Mouse (Mus musculus): ENCODE data around the gene Megf11. TPM values are rescaled to one million over a fixed set of nuclear protein-coding genes. Genes with fewer than 3 reads are reported as not detected.

Gene Megf11
- polyA plus RNA-seq, 1 experiment, result not detected

DNA sequence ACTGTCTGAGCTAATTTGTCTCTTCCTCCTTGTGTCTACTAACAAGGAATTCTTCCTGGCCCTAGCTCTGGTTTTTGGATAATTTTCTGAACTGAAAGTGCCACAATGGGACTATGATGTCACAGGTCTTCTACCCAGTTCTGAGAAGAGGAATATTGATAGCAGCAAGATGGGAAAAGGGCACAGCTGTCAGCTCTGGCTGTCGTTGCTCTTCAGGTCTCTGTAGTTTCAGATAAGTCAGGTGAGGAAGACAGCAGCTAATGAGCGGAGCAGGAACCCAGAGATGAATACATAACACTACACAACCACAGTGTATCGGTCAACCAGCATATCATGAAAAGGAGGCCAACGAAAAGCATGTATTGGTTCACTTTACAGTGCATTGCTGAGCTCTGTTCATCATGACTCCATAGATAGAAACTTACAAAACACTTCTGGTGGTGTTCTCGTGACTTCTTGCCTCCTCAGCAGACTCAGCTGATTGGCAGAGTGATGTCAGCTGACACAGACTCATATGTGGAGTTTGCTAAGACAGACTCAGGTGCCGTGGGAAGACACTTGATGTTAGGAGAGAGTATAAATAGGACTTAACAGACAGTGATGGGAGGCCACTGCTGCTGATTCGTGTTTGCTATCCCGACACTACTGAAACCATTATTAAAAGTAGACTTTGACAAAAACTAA lies 149.6 kb downstream of the Megf11 start:
- Histone ChIP-seq H3K4me1 (ENCODE audit: control insufficient read depth, insufficient read depth, insufficient read length, low read length) (no peaks in the 10 kb centered on the region), H3K27ac (replicated peaks; ENCODE audit: low read depth, low read length) (no peak overlapping the region), H3K4me3 (ENCODE audit: insufficient read depth, low read depth, low read length) (no peak overlapping the region)

DNA sequence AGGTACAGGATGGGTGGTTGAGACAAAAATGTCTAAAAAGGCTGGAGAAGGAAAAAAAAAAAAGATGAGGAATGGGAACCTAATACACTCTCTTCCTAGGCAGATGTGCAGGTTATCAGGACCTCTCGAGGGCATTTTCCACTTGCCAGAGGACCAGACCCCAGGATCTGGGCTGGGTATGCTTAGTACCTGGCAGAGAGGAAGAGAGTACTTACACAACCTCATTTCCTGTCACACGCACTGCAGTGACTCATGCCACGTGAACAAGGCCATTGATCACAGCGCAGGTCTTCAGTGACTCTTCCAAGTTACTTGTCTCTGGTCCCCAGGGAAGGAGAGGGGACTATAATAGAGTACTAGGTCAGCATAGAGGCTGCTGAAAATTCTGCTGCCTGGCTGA lies 152.4 kb downstream of the Megf11 start:
- H3K27ac ChIP-seq (replicated peaks; ENCODE audit: low read depth, low read length), result no peak overlapping the region
- no peak overlapping the region for H3K4me3 ChIP-seq (ENCODE audit: insufficient read depth, low read depth, low read length)
- no peaks in the 10 kb centered on the region for H3K4me1 ChIP-seq (ENCODE audit: control insufficient read depth, insufficient read depth, insufficient read length, low read length)

DNA sequence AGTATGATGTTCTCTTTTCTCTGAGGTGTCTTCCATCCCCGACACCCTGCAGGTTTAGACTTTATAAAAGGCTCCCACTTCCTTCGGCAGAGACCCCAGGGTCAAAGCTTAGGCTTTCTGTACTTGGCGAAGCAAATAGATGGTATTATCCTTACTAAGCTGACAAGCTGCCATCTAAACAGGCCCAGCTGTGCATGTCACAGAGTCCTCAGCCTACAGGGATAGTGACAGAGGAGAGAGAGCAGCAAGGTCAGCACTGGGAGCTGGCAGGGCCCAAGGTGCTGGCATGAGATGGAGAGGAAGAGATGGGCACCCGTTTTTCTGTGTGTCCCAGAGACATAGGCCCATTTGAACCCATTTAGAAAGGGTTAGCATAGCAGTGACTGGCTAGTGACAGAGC lies 156.8 kb downstream of the Megf11 start:
- Histone ChIP-seq H3K4me1 (ENCODE audit: control insufficient read depth, insufficient read depth, insufficient read length, low read length) (no peaks in the 10 kb centered on the region), H3K4me3 (ENCODE audit: insufficient read depth, low read depth, low read length) (no peak overlapping the region), H3K27ac (replicated peaks; ENCODE audit: low read depth, low read length) (no peak overlapping the region)

DNA sequence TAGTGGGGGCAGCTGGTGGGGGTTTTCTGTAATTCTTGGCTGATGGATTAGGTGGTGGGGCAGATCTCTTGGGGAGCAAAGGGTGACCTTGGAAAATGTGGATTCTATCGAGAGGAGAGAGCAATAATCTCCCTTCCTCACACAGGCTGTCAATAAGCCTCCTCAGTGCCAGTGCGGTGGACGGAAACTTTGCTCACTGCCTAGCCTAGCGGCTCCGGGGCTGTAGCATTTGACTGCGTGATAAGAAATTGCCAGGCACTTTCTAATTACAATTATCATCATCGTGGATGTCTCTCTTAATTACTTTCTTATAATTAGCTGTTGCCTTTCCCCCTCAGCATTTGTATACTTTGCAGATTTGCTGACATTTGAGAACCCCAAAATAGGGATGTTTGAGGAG lies 157.7 kb downstream of the Megf11 start:
- Histone ChIP-seq H3K4me3 (ENCODE audit: insufficient read depth, low read depth, low read length) (no peak overlapping the region), H3K4me1 (ENCODE audit: control insufficient read depth, insufficient read depth, insufficient read length, low read length) (no peaks in the 10 kb centered on the region), H3K27ac (replicated peaks; ENCODE audit: low read depth, low read length) (no peak overlapping the region)

DNA sequence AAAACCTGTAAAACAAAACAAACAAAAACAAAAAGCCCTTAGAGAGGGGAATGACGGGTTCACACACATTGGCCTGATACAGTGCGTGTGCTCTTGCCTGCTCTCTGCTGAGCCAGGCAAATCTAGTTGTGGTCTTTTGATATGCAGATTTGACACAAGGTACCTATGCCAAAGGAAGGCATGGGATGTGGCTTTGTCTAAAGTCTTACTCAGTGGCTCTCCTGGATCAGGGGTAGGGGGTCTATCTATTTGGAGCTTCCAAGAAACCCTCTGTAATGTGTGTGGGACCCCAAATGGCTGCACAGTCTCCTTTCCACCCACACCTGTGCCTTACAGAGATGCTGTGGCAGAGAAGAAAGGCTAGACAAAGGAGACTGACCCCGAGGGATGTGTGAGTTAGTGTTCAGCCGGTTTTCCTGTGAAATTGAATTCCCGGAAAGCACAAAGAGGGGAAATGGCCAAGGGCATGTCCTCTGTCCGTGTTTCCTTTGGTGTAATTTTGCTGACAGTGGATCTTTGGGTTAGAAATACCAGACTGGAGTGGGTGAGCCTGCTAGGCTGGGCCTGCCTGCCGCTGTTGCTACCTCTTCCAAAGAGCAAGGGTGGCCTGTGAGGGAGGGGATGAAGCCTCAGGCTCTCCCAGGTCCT lies 161.0 kb downstream of the Megf11 start:
- no peak overlapping the region for H3K27ac ChIP-seq (replicated peaks; ENCODE audit: low read depth, low read length)
- H3K4me3 ChIP-seq (ENCODE audit: insufficient read depth, low read depth, low read length), result no peak overlapping the region
- H3K4me1 ChIP-seq (ENCODE audit: control insufficient read depth, insufficient read depth, insufficient read length, low read length), result 0 out of 2 replicates have a peak, but pooled peaks cover 3% of the 10 kb centered on the region

DNA sequence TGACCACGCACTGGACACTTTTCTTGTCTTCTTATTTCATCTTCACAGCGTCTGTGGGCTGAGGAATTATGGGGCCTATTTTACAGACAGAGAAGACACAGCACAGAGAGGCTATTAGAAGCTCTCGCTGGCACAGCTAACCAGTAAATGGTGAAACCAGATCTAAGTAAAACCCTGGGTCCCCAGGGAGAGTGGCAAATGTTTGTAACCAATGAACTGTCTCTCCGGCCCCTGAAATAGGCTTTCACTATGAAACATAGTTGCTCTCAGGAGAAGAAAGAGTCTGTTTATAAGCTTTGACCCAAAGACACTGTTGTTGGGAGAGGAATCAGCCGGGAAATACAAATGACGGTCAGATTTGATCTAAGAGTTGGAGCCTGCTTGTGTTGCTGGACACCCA lies 162.9 kb downstream of the Megf11 start:
- Histone ChIP-seq H3K4me3 (ENCODE audit: insufficient read depth, low read depth, low read length) (no peak overlapping the region), H3K27ac (replicated peaks; ENCODE audit: low read depth, low read length) (no peak overlapping the region), H3K4me1 (ENCODE audit: control insufficient read depth, insufficient read depth, insufficient read length, low read length) (0 out of 2 replicates have a peak, but pooled peaks cover 3% of the 10 kb centered on the region)

DNA sequence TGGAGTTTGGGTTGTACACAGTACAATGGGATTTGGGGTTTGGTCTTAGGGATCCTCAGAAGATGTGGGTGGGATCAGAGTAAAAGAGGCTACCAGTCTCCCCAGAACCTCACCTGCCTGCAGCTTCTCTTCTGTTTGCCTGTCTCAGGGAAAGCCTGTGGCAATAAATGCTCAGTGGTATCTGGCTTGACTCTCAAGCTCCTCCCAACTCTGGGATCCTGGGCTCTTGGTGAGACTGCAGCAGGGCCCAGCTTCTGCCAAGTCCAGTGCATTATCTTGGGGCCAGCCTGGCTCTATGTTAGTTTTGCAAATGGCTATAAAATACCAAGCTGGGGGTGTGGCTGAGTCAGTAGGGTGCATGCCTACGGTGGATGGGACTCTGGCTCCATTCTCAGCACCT lies 165.9 kb downstream of the Megf11 start:
- Histone ChIP-seq H3K27ac (replicated peaks; ENCODE audit: low read depth, low read length) (no peak overlapping the region), H3K4me3 (ENCODE audit: insufficient read depth, low read depth, low read length) (no peak overlapping the region)

DNA sequence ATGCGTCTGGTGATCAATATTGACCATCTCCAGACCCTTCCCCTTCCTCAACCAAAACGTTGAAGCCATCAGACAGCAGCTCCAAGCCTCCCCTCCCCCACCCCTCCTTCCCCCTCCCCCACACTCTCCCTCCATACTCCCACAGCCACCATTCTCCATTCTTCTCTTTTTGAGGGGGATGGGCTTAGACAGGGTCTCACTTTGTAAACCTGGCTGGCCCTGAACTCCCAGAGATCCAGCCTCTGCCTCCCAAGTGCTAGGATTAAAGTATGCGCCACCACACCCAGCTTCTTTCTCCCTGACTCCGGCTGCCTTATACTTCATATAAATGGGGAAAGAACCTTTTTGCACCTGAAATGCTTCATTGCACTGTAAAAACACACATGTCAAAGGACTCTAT lies 166.6 kb downstream of the Megf11 start:
- H3K4me3 ChIP-seq (ENCODE audit: insufficient read depth, low read depth, low read length), result no peak overlapping the region
- 0 out of 2 replicates have a peak, but pooled peaks cover 3% of the 10 kb centered on the region for H3K4me1 ChIP-seq (ENCODE audit: control insufficient read depth, insufficient read depth, insufficient read length, low read length)
- H3K27ac ChIP-seq (replicated peaks; ENCODE audit: low read depth, low read length), result no peak overlapping the region

More for the DNA sequence above, 165.9 kb downstream of the Megf11 start:
- 0 out of 2 replicates have a peak, but pooled peaks cover 3% of the 10 kb centered on the region for H3K4me1 ChIP-seq (ENCODE audit: control insufficient read depth, insufficient read depth, insufficient read length, low read length)

DNA sequence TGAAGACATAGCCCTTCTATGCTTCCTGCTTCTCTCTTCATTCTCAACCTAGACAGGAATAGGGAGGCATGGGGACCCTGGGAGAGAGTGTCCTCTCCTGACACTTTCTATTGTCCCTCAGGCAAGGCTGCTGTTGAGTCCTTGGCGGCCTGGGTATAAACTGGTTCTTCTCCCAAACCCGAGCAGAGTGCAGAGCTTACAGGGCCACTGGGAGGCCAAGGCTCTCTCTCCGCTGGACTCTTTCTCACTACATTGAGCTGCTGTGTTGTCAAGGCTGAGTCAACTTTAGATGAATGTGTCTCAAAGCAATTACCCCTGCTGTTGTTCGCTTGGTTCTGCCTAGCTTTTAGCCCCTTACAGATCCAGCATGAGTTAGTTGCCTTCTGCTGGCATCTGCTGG lies 168.0 kb downstream of the Megf11 start:
- peaks cover 8% of the 10 kb centered on the region; the same call in 1 of the 2 replicates for H3K4me1 ChIP-seq (ENCODE audit: control insufficient read depth, insufficient read depth, insufficient read length, low read length)
- H3K27ac ChIP-seq (replicated peaks; ENCODE audit: low read depth, low read length), result no peak overlapping the region
- H3K4me3 ChIP-seq (ENCODE audit: insufficient read depth, low read depth, low read length), result no peak overlapping the region

DNA sequence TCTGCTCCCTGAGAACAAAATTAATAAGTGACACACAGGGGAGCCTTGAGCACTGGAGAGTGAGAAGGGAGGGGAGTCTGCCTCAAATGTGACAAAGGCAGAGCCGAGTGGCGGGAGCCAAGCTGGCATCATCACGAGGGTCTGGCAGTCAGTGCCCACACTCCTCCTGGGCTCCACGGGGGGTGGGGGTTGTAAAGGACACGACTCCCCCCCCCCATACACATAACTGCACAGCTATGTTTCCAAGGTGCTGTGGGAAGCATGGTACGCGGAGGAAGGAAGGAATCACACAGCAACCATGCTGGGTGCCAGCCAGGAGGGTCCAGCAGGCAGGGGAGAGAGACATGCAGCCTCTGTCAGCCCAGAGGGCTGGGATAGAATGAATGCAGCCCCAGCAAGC lies 170.2 kb downstream of the Megf11 start:
- Histone ChIP-seq H3K27ac (replicated peaks; ENCODE audit: low read depth, low read length) (no peak overlapping the region), H3K4me1 (ENCODE audit: control insufficient read depth, insufficient read depth, insufficient read length, low read length) (peaks cover 5% of the 10 kb centered on the region; the same call in 1 of the 2 replicates), H3K4me3 (ENCODE audit: insufficient read depth, low read depth, low read length) (no peak overlapping the region)

DNA sequence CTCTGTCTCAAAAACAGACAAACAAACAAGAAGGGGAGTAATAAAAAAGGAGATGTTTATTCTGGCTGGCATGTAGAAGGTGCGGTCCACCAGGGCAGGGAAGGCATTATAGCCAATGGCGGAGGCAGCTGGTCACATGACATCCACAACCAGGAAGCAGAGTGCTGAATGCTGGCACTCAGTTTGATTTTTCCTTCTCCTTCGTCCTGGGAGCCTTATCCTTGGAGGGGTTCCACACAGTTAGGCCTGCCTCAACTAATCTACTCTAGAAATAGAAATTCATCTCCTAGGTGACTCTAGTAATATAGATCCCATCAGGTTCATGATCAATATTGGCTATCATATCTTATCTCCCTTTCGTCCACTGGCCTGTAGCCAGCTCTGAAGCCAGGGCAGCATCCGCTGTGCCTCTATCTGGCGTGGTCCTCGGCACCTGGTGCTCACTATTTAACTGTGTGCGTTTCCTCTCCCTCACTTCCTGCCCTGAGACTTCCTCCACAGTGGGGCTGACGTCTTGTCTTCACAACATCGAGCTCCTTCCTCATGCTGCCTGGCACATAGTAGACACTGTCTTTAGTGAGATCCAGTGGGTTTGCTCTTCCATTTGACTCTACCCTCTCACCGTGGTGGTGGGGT lies 171.8 kb downstream of the Megf11 start:
- Histone ChIP-seq H3K4me3 (ENCODE audit: insufficient read depth, low read depth, low read length) (no peak overlapping the region), H3K27ac (replicated peaks; ENCODE audit: low read depth, low read length) (no peak overlapping the region), H3K4me1 (ENCODE audit: control insufficient read depth, insufficient read depth, insufficient read length, low read length) (peaks cover 5% of the 10 kb centered on the region; the same call in 1 of the 2 replicates)

DNA sequence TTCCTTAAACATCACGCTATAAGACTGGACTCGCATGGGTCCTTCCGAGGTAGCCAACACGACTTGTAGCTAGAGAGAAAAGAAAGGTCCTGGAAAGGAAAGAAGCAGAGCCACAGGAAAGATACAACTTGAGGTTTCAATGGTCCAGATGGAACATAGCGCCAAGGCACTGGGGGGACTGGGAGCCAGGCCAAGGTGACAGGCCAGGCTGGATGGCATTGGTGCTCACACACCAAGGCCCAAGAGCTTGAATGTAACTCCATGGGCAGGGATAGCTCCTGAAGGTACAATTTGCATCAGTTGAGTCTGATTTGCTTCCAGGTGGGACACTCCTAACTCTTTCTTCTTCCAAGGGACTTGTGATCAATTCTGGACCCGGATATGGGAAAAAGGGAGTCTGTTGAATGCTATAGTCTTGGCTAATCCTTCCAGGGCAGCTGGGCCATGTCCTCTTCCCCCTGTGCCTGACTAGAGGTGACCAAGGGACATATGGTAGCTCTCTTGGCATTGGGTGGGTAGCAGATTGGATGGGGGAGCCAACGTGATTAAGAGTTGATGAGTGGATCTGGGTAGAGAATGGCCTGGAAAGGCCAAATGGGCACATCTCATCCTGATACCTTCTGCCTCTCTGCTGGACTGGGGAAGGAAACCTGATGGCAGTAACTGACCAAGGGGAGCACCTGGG lies 172.6 kb downstream of the Megf11 start:
- peaks cover 5% of the 10 kb centered on the region; the same call in 1 of the 2 replicates for H3K4me1 ChIP-seq (ENCODE audit: control insufficient read depth, insufficient read depth, insufficient read length, low read length)
- no peak overlapping the region for H3K27ac ChIP-seq (replicated peaks; ENCODE audit: low read depth, low read length)
- no peak overlapping the region for H3K4me3 ChIP-seq (ENCODE audit: insufficient read depth, low read depth, low read length)

DNA sequence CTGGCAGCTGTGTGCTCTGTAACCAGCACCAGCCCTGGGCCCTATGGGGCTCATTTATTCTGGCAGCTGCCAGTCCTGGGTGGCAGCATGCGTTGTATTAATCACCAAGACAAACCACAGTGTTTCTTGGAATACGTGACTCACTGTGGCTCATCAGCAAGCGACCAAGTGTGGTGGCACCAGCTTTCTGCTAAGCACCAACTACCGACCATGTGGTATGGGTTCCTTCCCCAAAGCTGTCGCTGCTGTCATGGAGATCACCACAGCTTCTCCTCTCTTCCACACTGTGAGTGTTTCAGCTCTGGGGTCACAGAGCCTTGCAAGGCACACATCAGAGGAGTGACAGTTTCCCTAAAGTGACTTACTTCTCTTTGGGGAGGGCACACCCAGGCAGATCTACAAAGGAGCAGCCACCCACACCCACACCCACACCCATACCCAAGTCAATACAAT lies 178.9 kb downstream of the Megf11 start:
- Histone ChIP-seq H3K4me3 (ENCODE audit: insufficient read depth, low read depth, low read length) (no peak overlapping the region), H3K4me1 (ENCODE audit: control insufficient read depth, insufficient read depth, insufficient read length, low read length) (no peaks in the 10 kb centered on the region), H3K27ac (replicated peaks; ENCODE audit: low read depth, low read length) (no peak overlapping the region)

DNA sequence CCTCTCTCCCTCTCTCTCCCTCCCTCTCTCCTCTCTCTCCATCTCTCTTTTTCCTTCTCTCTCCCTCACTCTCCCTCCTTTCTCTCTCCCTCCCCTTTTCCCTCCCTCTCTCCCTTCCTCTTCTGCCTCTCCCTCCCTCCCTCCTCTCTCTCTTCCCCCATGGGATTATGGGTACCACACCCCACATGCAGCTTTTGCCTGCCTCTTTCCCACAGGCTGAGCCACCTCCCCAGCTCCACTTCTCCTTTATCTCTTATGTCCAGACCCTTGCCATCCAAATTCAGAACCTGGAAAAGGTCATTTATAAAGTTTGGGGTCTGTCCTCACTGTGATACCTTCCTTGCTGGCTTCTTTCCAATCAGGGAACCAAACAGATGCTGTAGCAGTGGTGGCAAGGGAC lies 180.5 kb downstream of the Megf11 start:
- Histone ChIP-seq H3K4me1 (ENCODE audit: control insufficient read depth, insufficient read depth, insufficient read length, low read length) (no peaks in the 10 kb centered on the region), H3K4me3 (ENCODE audit: insufficient read depth, low read depth, low read length) (no peak overlapping the region), H3K27ac (replicated peaks; ENCODE audit: low read depth, low read length) (no peak overlapping the region)

DNA sequence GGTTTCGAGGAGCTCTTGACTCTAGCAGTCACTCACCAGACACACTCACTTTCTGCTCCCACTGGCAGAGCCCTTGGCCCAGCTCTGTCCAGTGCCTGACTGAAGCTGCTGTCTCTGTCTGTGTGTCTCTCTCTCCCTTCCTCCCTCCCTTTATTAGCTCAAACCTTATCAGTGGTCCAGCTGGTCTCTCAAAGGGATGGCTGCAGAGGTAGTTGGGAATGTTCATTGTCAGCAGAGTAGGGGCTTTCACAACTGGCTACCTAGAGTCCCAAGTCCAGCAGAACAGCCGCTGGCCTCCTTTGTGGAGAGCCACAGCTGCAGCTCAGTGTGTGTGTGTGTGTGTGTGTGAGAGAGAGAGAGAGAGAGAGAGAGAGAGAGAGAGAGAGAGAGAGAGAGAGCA lies 180.9 kb downstream of the Megf11 start:
- Histone ChIP-seq H3K27ac (replicated peaks; ENCODE audit: low read depth, low read length) (no peak overlapping the region), H3K4me1 (ENCODE audit: control insufficient read depth, insufficient read depth, insufficient read length, low read length) (no peaks in the 10 kb centered on the region), H3K4me3 (ENCODE audit: insufficient read depth, low read depth, low read length) (no peak overlapping the region)

Data from brown adipose tissue, adult 24 weeks (tissue).